Mouse (Mus musculus): Measurements from ENCODE around the gene Znhit2. TPM values are rescaled to one million over a fixed set of nuclear protein-coding genes. Genes with fewer than 3 reads are reported as not detected.
A peak's percentile ranks its signal among the peaks of the same experiment; 100 is the strongest.

Gene Znhit2
- total and polyA plus RNA-seq, 2 experiments from 2014 or later, result 40.4 to 59.1 TPM

DNA sequence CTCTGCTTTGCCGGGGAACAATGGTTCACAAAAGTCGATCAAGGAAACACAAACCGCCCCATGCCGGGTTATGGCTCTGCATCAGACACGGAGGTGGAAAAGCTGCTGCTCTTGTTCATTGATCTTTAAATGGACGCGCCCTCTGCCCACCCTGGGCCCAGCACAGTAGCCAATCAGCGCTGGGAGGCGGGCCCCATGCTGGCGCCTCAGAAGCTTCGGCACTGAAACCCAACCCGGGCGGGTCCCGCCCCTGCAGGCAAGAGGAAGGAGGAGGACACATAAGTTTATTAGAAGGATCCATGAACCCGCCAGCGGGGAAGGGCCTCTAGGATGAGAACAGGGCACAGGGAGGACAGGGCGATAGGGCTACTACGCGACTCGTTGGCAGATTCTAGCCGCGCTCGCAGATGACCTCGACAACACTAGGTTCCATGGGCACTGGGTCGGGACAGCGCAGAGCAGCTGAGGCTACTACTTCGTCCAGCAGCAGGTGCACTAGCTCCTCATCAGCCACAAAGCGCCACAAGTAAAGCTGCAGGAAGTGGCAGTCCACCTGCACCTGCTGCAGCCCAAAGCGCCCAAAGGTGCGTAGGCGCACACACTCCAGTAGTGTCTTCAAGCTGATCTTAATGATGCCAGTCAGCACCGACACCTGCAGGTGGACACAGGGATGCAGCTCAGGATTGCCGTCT is 6.9 kb downstream of the Znhit2 start, which contains the start of gene Tm7sf2:
Tm7sf2 (minus strand) TSS at position 650 of the 692 bp plus-strand sequence.
- peaks cover 27% of the 10 kb centered on the region for H3K36me3 ChIP-seq (ENCODE audit: insufficient read depth, low read length)
- ATAC-seq (ENCODE audit: low FRiP score), result peak; percentile 89
- peak within 1 kb of the TSS; percentile 85 for H3K27ac ChIP-seq (ENCODE audit: low read depth, low read length)
- no peaks in the 10 kb centered on the region for H3K27me3 ChIP-seq (ENCODE audit: insufficient read depth, low read length)
- H3K4me2 ChIP-seq (ENCODE audit: low read depth, low read length, poor library complexity, severe bottlenecking), result peak within 1 kb of the TSS; percentile 77
- peak; percentile 15; the same call in 1 of the 2 replicates for TF ChIP-seq CTCF (IDR thresholded peaks at IDR 0.05)
- H3K9me3 ChIP-seq (ENCODE audit: low read length), result no peaks in the 10 kb centered on the region
- WGBS, result 7% methylated on average over 33 of the region's 33 CpGs
- peak within 1 kb of the TSS; percentile 65 for H3K9ac ChIP-seq (replicated peaks; ENCODE audit: low read length, poor library complexity, severe bottlenecking)
- peak within 1 kb of the TSS; percentile 48 for H3K4me3 ChIP-seq (ENCODE audit: low read depth, low read length)
- peak; percentile 95 for DNase-seq (ENCODE audit: low spot score)
- H3K4me1 ChIP-seq (ENCODE audit: insufficient read depth, low read length), result peaks cover 6% of the 10 kb centered on the region

- H3K4me2 ChIP-seq (ENCODE audit: low read depth, low read length, poor library complexity, severe bottlenecking), result no peak overlapping the region
- TF ChIP-seq CTCF (IDR thresholded peaks at IDR 0.05), result no peak
- peaks cover 6% of the 10 kb centered on the region for H3K4me1 ChIP-seq (ENCODE audit: insufficient read depth, low read length)
- H3K9me3 ChIP-seq (ENCODE audit: low read length), result no peaks in the 10 kb centered on the region
- H3K27me3 ChIP-seq (ENCODE audit: insufficient read depth, low read length), result no peaks in the 10 kb centered on the region
- no peak for ATAC-seq (ENCODE audit: low FRiP score)
- WGBS, result 76% methylated on average over 4 of the region's 4 CpGs
- 0 out of 2 replicates have a peak overlapping the region, but pooled peaks have one; percentile 3 for H3K27ac ChIP-seq (ENCODE audit: low read depth, low read length)
- no peak for DNase-seq (ENCODE audit: low spot score)
- H3K36me3 ChIP-seq (ENCODE audit: insufficient read depth, low read length), result peaks cover 31% of the 10 kb centered on the region
- H3K4me3 ChIP-seq (ENCODE audit: low read depth, low read length), result no peak overlapping the region
- H3K9ac ChIP-seq (replicated peaks; ENCODE audit: low read length, poor library complexity, severe bottlenecking), result no peak overlapping the region
These were observed 8.0 kb downstream of the Znhit2 start for GRCm38 (mm10) chr19:6068951-6069350.

DNA sequence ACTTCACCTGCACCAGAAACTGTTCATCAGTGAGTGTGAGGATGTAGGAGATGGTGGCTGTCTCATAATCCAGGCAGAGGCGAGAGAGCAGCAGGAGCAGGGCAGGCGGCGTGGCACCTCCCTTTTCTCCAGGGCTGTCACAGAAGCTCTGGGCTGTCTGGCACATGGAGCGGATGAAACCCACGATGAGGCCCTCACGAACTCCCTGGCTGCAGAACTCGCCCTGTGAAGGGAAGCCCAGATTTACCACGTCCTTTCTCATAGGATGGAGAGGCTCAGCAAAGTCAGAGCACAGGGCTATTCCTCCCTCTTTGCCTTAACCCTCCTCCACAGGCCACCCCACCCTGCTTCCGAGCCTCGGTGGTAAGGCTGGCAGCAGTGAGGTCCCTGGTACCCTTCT is 8.9 kb downstream of the Znhit2 start:
- Histone ChIP-seq H3K27me3 (ENCODE audit: insufficient read depth, low read length) (no peaks in the 10 kb centered on the region), H3K4me1 (ENCODE audit: insufficient read depth, low read length) (peaks cover 6% of the 10 kb centered on the region), H3K4me3 (ENCODE audit: low read depth, low read length) (no peak overlapping the region), H3K4me2 (ENCODE audit: low read depth, low read length, poor library complexity, severe bottlenecking) (no peak overlapping the region), H3K9ac (replicated peaks; ENCODE audit: low read length, poor library complexity, severe bottlenecking) (no peak overlapping the region), H3K9me3 (ENCODE audit: low read length) (no peaks in the 10 kb centered on the region), H3K27ac (ENCODE audit: low read depth, low read length) (no peak overlapping the region), H3K36me3 (ENCODE audit: insufficient read depth, low read length) (peaks cover 32% of the 10 kb centered on the region)
- DNase-seq (ENCODE audit: low spot score), result no peak
- ATAC-seq (ENCODE audit: low FRiP score), result no peak
- WGBS, result 91% methylated on average over 10 of the region's 10 CpGs
- no peak for TF ChIP-seq CTCF (IDR thresholded peaks at IDR 0.05)

DNA sequence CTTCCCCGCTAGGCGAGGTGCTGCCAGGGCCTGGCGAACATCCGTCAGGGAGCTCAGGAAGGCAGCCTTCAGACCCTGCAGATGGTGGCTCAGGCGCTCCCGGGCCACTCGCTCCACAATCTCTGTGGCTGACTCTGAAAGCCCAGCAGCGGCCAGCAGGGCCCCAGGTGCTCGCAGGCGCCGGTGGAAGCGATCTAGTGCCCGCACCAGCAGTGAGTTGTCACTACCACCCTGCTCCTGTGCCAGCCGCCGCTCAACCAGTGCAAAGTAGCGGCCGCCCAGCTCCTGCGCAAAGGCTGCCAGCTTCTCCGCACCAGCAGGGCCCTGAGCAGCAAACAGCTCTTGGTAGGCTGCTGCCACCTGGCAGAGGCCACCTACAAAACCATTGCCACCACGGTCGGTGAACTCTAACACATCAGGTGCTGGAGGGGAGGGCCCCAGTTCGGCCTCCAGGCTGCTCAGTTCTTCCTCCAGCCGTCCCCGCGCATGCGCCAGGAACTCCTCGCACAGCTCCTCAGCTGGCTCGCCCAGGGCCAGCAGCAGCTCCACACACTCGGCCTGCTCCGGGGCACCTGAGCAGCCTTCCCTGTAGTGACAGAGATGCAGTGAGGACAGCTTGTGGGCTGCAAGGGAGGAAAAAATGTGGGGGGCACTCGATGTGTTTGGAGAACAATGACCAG is 9.7 kb downstream of the Znhit2 start:
- ATAC-seq (ENCODE audit: low FRiP score), result no peak
- Histone ChIP-seq H3K9me3 (ENCODE audit: low read length) (no peaks in the 10 kb centered on the region), H3K4me1 (ENCODE audit: insufficient read depth, low read length) (peaks cover 6% of the 10 kb centered on the region), H3K4me3 (ENCODE audit: low read depth, low read length) (no peak overlapping the region), H3K4me2 (ENCODE audit: low read depth, low read length, poor library complexity, severe bottlenecking) (no peak overlapping the region), H3K36me3 (ENCODE audit: insufficient read depth, low read length) (peaks cover 32% of the 10 kb centered on the region), H3K9ac (replicated peaks; ENCODE audit: low read length, poor library complexity, severe bottlenecking) (no peak overlapping the region), H3K27me3 (ENCODE audit: insufficient read depth, low read length) (no peaks in the 10 kb centered on the region), H3K27ac (ENCODE audit: low read depth, low read length) (no peak overlapping the region)
- 93% methylated on average over 31 of the region's 31 CpGs for WGBS
- TF ChIP-seq CTCF (IDR thresholded peaks at IDR 0.05), result no peak
- DNase-seq (ENCODE audit: low spot score), result no peak

DNA sequence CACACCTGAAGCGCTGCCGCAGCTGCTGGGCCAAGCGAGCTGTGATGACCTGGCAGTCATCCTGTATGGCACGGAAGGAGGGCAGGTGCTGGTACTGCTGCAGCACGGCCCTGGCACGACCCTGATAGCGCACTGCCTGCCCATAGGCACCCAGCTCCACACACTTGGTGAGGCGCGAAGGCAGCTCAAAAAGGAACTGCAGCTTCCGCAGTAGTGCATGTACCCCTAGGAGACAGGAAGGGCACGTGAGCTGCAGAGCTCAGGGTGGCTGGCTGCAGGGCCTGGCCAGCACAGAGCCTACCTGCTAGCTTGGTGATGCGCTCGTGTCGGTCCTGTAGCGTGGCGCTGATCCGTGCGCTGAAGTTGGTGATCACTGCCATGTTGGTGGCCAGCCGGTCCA is 10.3 kb downstream of the Znhit2 start:
- Histone ChIP-seq H3K27me3 (ENCODE audit: insufficient read depth, low read length) (no peaks in the 10 kb centered on the region), H3K4me2 (ENCODE audit: low read depth, low read length, poor library complexity, severe bottlenecking) (no peak overlapping the region), H3K27ac (ENCODE audit: low read depth, low read length) (no peak overlapping the region), H3K9me3 (ENCODE audit: low read length) (no peaks in the 10 kb centered on the region), H3K36me3 (ENCODE audit: insufficient read depth, low read length) (peaks cover 32% of the 10 kb centered on the region), H3K4me3 (ENCODE audit: low read depth, low read length) (no peak overlapping the region), H3K4me1 (ENCODE audit: insufficient read depth, low read length) (peaks cover 7% of the 10 kb centered on the region), H3K9ac (replicated peaks; ENCODE audit: low read length, poor library complexity, severe bottlenecking) (no peak overlapping the region)
- TF ChIP-seq CTCF (IDR thresholded peaks at IDR 0.05), result no peak
- ATAC-seq (ENCODE audit: low FRiP score) (no peak), DNase-seq (ENCODE audit: low spot score) (no peak)
- 94% methylated on average over 19 of the region's 19 CpGs for WGBS

- no peaks in the 10 kb centered on the region for H3K27me3 ChIP-seq (ENCODE audit: insufficient read depth, low read length)
- H3K4me1 ChIP-seq (ENCODE audit: insufficient read depth, low read length), result peaks cover 7% of the 10 kb centered on the region
- H3K4me3 ChIP-seq (ENCODE audit: low read depth, low read length), result no peak overlapping the region
- H3K27ac ChIP-seq (ENCODE audit: low read depth, low read length), result no peak overlapping the region
- ATAC-seq (ENCODE audit: low FRiP score) (no peak), DNase-seq (ENCODE audit: low spot score) (no peak)
- H3K9ac ChIP-seq (replicated peaks; ENCODE audit: low read length, poor library complexity, severe bottlenecking), result no peak overlapping the region
- 93% methylated on average over 5 of the region's 5 CpGs for WGBS
- H3K4me2 ChIP-seq (ENCODE audit: low read depth, low read length, poor library complexity, severe bottlenecking), result no peak overlapping the region
- H3K9me3 ChIP-seq (ENCODE audit: low read length), result no peaks in the 10 kb centered on the region
- TF ChIP-seq CTCF (IDR thresholded peaks at IDR 0.05), result no peak
- H3K36me3 ChIP-seq (ENCODE audit: insufficient read depth, low read length), result peaks cover 30% of the 10 kb centered on the region
These were observed 12.9 kb downstream of the Znhit2 start for GRCm38 (mm10) chr19:6073889-6074288.
